Mouse (Mus musculus) adrenal gland (tissue): ENCODE results near the gene Fastk.

Experiments
- intact Hi-C: fragments of 180-260 bp; cut with DNase I; formaldehyde crosslinking; loops from one replicate; pipeline ENCODE4 v1.15.1; 2025
- long read RNA-seq, 2 experiments: library from polyadenylated mRNA; unstranded; transcript quantifications; one replicate each; pipeline ENCODE4 v2.0.0; 2020; ENCODE audit warnings: borderline replicate concordance in 1 of 2; ENCODE audit not compliant: insufficient replicate concordance in 1 of 2

Fastk gene
- long read RNA-seq, experiment 1, transcript Fastk-201 (10 exons, 1,893 nt), result major isoform, 47 of 75 reads
- long read RNA-seq, experiment 1, partial matches to known transcripts, result 2 of 75 reads
- long read RNA-seq, experiment 1, other reads (novel, unspliced or antisense), result 22 of 75 reads
- long read RNA-seq, experiment 2, transcript Fastk-201 (10 exons, 1,893 nt), result major isoform, 52 of 77 reads
- long read RNA-seq, experiment 2, partial matches to known transcripts, result 4 of 77 reads
- long read RNA-seq, experiment 2, other reads (novel, unspliced or antisense), result 16 of 77 reads

DNA sequence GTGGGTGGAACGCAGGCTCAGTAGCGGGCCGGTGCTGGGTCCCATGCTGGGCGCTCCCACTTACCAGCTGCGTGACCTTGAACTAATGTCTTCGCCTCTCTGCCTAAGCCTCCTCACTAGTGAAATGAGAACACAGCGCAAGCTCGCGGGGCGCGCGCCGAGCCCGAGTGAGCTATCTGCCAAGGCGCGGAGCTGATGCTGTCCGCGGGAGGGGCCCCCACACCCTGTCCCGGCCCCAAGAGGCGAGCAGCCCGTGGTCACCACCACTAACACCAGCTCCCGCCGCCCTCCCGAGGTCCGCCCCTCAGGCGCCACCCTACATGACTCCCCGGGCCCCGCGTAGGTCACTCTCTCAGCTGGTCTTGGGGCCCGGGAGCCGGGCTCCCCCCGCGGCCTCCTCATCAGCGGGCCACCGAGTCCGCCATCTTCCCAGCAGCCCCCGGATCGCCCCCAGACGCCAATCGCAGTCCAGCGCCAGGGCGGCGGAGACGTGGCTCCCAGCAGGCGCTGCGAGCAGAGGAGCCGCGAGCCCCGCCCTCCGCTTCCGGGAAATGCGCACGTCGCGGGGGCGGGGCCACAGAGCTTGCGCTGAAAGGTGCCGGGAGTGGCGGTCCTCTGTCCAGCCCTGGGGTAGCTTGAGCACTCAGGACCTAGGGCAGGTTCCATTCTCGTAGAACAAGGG lies at the start of gene Fastk:
Fastk (minus strand) TSS at position 542 of the 682 bp plus-strand sequence.
- intact Hi-C loops, result no loop called here

DNA sequence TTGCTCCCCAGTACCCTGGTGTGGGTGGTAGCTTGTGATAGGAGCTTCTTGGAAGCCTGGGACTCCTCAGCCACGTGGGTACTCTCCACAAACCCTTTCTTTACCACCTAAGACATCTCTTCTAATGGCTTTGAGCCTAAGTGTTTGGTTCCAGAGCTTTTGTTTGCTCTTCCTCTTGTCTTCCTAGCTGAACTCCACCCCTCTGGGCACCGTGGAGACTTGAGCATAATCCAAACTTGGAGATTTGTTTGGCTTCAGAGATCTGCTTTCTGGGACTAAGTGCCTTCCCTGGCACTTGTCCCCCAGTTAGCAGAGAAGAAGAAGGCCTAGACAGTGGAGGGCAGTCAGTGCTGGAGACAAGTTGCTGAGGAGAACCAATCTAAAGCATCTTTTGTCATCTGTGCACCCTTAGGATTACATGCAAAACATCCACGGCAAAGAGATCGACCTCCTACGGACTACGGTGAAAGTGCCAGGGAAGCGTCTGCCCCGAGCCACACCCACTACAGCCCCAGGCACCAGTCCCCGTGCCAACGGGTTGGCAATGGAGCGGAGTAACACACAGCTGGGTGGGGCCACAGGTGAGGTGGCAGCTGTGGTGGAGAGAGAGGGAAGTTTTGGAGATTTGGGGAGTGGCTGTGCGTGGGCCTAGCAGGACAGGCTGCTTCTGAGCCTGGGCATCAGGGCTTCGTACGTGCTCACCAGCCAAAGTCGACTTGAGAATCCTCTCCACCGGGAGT lies 47.6 kb upstream of the Fastk start:
- intact Hi-C loops, result no loop called here

DNA sequence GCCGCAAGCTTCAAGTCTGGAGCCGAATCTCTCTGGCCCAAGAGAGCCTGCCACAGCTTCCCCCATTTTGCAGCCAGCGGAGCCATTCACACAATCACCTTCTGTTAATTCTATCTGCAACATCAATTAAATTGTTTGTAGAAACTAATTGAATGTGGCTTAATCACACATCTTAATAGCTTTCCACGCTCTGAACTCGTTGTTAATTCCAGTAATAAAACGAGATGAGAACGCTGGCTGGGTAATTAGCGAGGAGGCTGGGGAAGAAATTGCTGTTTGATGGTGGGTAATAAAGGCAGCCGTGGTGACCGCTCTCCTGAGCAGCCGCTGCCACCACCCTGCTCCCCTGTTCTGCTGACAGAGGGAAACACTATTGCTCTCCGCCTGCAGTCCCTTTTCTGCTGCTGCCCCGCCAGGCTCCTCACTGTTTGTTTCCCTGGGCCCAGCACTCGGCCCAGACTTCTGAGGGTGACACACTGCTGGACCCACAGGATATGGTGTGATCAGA lies 45.4 kb upstream of the Fastk start:
- intact Hi-C loops, result no loop called here

DNA sequence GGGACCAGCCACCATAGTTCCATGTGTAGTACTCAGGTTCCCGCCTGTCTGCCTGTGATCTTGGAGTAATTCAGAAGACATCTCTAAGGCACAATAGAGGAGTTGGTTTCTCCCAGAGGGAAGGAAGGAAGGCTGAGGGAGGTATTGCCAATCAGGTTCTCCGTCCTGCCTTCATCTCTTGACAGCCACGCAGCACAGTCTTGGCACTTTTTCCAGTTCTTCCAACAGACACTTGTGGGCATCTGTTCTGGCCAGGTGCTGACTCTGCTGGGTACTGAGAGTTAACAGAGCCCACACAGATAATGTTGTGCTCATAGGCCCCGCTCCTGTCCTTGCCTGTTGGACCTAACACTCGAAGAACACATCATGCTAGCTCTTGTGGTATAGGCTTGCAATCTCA lies 41.7 kb upstream of the Fastk start:
- intact Hi-C loops, result no loop called here

DNA sequence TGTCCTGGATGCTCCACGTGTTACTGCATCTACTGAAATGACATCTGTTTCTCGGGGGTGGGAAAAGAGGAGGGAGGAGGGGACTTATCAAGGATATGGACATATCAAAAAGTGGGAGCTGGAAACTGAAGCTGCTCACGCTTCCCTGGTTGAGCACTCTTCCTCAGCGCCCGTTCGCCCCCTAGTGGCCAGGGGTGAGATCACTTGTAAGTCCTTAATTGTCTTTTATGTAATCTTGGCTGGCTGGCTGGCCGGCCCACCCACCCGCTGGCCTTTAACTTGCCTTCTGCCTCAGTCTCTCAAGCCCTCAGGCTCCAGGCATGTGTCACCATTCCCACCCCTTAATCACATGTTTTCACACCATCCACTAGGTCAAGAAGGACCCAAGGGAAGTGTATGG lies 41.0 kb upstream of the Fastk start:
- intact Hi-C loops, result no loop called here

DNA sequence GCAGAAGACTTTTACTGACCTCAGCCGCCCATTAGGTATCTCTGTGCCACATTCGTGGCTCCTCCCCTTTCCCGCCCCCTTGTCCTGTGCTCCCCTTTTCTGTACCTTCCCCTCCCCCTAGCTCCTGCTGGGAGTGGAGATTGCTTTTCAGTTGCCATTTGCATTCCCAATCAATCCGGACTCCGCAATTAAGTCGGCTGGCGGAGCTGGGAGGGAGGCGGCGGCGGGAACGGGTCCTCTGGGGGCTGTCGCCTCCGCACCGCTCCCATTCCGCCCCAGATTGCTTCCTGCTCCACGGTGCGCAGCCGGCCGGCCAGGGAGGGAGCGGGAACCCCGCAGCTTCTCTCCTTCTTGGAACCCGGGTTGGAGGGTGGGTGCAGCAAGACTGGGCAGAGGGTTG lies 39.9 kb upstream of the Fastk start:
- intact Hi-C loops, result no loop called here

DNA sequence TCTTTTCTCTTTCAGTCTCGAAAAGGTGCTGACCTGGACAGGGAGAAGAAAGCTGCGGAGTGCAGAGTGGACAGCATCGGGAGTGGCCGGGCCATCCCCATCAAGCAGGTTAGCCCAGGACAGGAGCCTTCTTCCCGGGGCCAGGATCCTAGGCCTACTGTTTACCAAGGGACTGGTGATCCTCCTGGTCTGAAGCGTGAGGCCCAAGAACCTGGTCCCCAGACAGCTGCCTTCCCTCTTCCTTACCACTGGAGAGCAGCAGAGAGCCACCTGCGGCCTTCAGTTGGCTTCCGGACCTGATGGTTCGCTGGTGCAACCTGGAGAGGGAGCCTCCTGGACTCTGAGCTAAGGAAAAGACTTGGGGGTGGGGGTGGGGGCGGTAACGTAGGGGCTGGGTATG lies 38.2 kb upstream of the Fastk start:
- intact Hi-C loops, result no loop called here

DNA sequence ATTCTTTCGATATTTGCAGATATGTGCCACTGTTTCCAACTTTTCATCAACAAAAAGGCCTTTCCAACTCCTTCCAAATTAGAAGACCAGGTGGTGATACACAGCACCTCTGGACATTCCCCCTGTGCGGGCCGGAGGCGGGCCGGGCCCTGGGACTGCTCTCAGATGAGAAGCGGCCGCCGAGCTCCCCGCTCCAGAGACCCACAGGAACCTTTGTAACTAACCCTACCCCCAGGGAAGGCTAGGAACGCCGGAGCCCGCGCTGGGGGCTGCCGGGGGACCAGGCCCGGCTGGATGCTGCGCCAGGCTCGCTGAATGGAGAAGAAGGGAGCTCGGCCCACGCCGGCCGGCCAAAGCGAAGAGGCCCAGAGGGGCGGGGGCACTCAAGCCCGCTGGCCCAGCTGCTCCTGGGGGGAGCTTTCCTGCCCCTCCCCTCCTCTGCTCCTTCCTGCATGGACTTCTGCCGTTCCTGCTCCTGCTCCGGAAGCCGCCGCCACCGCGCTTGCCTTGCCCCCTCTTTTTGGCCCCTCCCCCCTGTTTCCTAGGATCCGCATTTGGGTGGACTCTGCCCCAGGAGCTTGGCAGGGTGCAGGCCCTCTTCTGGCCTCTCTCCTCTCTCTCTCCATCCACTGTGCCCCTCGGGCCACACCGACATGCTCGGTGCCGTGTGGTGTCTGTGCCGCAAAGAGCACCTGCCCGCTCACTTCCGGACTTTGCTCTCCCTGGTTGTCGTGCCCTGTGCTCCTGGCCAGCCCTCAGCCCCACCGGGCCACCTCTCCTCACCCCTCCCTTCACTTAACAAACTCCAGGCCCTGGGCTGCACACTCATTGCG lies 37.4 kb upstream of the Fastk start:
- intact Hi-C loops, result no loop called here

DNA sequence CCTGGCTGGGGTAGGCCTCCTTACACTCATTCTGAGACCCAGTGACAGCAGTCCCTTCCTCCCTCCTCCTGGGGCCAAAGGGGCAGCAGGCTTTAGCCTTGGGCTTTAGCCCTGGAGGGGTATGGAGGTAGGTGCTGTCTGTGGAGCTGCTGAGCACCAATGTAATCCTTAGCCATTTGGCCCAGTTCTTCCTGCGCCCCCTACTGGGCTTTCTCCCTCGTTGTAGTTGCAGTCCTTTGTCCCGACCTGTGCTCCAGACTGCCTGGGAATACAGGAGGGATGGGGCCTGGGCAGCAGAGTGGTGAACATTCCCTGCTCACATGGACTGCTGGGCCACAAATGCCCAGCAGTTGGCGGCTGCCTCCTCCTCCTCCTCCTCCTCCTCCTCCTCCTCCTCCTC lies 36.6 kb upstream of the Fastk start:
- intact Hi-C loops, result no loop called here

DNA sequence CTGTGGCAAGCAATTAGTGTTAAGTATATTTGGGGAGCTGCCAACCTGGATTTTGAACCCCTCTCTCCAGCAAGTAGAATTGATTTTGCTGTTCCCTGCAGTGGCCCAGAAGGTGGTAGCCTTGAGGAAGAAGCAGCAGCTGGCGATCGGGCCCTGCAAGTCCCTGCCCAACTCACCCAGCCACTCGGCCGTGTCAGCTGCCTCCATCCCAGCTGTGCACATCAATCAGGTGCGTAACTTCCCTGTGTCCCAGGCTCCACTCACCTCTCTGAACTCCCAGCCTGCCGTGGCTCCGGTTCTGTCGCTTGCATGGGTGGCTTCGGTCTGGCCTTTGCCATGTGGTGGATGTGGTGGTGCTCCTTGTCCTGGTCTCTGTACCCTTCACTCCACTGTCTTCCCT lies 32.8 kb upstream of the Fastk start:
- intact Hi-C loops, result no loop called here

DNA sequence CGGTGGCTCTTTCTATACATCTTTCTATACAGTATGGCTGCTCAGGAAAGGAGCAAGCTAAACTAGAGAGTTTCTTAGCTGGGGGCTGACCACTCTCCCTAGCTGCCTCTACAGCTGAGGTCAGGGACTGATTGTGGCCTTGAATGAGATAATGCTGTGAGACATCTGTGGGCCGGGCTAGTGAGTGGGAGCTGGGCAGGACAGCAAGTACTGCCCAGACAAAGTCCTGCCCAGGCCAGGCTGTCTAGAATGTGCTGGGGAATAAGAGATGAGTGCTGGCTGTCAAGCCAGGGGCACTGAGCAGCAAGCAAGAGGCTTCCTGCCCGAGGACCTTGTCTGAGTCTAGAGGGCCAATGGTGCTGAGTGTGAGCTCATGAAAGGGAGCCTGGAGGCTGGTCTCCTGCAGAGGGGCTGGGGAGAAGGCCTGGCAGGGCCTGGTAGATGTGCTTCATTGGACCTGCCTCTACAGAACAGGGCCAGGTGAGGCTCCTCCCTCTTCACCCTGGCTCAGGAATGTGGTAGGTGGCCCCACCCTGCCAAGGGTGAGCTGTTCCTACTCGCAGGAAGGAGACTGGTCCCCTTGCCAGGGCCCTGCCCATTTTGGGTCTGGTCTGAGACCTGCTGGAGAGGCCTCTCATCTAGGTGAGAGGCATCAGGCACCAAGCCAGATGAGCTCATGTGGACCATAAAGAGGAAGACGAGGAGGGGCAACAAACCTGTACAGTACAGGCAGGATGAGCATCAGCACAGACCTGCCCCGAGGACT lies 30.6 kb upstream of the Fastk start:
- intact Hi-C loops, result no loop called here

DNA sequence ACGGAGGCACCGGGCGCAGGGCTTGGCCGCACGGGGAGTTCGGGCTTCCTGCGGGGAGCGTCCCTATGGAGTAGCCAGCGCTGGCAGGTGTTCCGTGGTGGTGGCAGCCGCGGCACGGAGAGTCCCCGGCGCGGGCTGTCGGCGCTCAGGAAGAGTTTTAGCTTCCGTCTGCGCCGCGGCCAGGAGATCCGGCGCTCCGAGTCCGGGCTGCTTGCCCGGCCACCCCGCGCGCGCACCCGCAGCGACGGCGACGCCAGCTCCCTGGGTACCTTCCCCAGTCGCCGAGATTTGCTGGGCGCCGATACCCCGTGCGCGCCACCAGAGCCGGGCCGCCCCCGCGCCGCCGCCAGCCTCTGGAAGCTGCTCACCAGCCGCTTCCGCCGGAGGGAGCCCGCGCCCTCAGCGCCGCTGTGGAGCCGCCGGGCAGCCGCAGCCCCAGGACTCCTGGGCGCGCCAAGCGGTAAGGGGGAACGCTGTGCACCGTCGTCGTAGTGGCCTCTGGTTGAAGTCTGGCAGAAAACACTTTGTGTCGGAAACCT lies 29.7 kb upstream of the Fastk start:
- intact Hi-C loops, result loop anchor here (5.0 kb wide), 1 partner anchor 137 kb away; no protein-coding TSS in a partner anchor

DNA sequence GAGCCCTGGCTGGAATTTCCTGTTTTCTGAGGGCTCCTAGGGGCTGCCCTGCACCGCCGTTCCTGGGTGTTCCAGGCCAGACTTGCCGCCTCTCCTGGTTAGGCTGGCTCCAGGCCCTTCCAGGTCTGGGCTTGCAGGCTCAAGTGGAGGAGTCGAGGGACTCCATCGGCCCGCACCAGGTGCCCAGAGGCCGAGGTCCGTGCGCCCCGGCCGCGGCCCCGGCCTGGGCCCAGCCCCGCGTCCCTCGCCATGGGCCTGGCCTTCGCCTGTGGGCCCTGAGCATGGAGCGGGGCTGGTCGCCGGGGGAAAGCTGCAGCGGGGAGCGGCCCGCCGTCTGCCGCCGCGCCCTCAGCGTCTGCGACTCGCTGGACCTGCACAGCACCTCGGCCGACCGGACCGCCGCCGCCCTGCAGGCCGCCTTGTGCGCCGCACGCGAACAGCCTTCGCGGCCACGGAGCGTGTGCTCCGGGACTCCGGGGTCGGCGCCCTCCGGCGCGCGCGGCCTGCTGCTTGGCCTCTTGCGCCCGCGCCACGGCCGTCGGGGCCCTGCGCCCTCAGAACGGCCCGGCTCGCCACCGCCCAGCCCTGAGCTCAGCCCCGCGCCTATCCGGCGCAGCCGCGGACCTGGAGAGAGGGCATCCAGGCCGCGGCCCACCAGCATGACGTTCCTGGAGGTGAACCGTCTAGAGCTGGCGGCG lies 29.1 kb upstream of the Fastk start:
- intact Hi-C loops, result loop anchor here (5.0 kb wide), 1 partner anchor 137 kb away; no protein-coding TSS in a partner anchor

DNA sequence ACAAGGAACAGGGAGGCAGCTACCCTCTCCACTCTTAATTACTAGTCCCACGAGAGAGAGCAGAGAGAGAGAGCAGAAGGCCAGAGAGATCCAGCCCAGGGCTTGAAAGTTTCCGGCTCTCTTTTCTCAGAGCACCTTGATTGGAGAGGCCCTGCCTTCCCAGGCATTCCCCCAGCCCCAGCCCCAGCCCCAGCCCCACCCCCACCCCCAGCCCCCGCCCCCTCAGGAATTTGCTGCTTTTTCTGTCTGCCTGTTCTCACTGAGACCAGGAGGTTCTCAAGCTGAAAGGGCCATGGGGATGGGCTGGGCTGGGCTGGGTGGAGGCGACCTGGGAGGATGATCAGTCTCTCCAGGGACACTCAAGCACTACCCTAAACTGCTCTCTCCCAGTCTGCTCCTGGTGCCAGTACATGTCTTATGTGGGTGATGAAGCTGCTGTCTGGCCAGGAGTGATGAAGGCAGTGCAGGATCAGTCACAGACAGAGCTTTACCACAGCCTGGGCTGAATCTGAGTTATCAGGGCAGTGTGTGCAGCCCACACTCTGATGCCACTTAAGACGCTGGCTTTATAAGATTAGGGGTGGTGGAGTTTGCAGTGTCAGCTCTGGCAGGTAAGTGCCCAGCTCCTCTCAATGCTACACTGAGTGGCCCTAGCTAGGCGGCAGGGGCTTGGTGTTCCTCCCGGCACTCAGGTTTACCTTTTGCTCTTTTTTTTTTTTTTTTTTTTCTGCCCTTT lies 28.0 kb upstream of the Fastk start:
- intact Hi-C loops, result loop anchor here (5.0 kb wide), 1 partner anchor 136 kb away; no protein-coding TSS in a partner anchor

DNA sequence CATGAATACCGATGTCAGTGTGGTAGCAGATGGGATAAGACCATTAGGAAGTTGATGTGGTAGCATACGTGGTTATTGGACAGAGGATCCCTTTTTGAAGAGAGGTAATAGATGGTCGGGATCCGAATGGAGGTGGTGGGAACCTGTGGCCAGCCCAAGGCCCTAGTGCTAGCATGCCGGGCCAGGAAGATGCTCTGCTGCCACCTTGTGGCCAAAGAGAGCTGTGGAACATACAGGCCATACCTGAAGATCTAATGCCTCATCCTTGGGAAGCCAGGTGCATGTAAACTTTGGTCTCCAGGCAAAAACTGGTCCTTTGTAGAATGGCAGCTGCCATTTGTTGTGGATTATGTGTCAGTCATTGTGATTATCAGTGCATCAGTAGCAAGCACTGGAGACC lies 25.5 kb upstream of the Fastk start:
- intact Hi-C loops, result loop anchor here (2.0 to 5.0 kb wide), 2 partner anchors 52 to 133 kb away; no protein-coding TSS in a partner anchor

DNA sequence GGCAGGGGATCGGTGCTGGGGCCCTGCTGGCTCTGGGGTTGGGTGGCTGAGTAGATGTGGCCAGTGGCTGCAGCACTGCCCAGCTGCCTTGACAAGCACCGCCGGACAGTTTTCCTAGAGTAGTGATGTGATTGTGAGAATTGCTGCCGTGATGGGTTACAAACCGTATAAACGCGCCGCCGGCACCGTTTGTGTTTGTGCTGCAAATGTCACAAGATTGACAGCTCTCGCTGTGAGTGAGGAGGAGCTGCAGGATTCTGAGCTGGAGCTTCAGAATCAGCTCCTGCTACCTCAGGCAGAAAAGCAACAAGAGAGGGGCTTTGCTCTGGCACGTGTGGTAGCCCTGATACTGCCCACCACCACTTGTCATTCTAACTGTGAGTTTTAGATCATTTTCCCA lies 21.7 kb upstream of the Fastk start:
- intact Hi-C loops, result no loop called here

DNA sequence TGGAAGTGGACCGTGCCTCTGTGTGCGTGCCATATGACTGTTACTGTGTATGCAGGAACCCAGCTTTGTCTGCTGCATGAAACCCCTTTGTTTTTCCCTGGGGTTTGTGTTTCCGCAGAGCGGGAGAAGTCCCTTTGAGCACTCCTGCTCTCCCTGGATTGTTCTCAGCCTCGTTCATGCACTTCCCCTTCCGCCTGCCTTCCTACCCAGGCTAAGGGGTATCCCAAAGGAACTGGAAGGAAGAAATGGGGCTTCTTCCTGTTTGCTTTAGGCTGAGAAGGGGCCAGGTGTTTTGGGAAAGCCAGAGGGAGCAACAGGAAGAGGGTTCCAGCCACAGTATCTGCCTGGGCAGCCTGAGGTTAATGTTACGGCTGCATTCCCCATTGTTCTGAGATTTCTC lies 10.5 kb upstream of the Fastk start:
- intact Hi-C loops, result no loop called here

DNA sequence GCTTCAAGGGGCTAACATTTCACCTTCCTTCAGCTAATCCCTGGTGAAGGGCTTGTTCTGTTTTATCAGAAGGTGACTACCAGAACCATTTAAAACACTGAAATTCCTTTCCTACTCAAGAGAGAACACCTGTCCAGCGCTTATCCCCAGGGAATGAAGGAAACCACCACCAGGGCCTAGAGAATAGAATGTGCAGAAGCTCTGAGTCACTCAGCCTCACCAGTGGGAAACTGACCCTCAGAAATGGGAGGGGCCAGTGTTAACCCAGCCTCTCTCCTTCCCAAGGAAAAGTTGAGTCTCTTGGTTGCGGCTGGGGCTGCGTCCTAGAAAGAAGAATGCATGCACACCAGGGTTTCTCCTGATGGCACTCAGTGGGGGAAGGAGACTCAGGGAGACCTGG lies 10.0 kb upstream of the Fastk start:
- intact Hi-C loops, result no loop called here

DNA sequence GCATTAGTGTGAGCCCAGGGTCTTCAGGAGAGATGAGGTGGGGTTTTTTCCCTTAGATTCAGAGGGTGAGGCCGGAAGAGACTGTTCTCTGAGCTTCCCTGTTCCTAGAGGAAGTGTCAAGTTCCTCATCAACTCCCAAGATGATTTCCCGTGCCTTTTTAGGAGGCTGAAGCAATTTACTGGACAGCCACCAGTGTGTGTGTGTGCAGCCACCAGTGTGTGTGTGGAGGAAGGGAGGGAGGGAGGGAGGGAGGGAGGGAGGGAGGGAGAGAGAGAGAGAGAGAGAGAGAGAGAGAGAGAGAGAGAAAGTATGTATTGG lies 8.9 kb upstream of the Fastk start:
- intact Hi-C loops, result no loop called here
